8 mouse cellular contexts compared by ENCODE assay signal in genomic region chr1:178320723-178321590, GRCm38 (mm10). TPM values are rescaled to one million over a fixed set of nuclear protein-coding genes. Genes with fewer than 3 reads are reported as not detected.
DNase-seq lines count a peak whose midpoint lies in the region; ATAC-seq and TF ChIP-seq lines count a peak whose summit lies in the region.

No protein-coding gene starts in this region.

- peak overlapping the region; percentile 88; the same call in 1 of the 2 replicates for H3K9ac ChIP-seq in ES-Bruce4 (ENCODE audit: low read depth, poor library complexity, severe bottlenecking)
- H3K9ac ChIP-seq in forebrain, embryonic 13.5 days, result peak overlapping the region; percentile 92
- peak overlapping the region; percentile 85 for H3K9ac ChIP-seq in liver, embryonic 12.5 days

- TF ChIP-seq EP300 in ES-Bruce4 (IDR thresholded peaks at IDR 0.05; ENCODE audit: insufficient read depth, low read depth, low read length), result no peak

- peak overlapping the region; percentile 88 for H3K4me2 ChIP-seq in forebrain, embryonic 13.5 days
- peak overlapping the region; percentile 74 for H3K4me2 ChIP-seq in liver, embryonic 12.5 days

- H3K4me3 ChIP-seq in ES-Bruce4 (ENCODE audit: low read depth, low read length), result no peak overlapping the region
- H3K4me3 ChIP-seq in forebrain, embryonic 13.5 days, result peak overlapping the region; percentile 67
- H3K4me3 ChIP-seq in liver, embryonic 12.5 days, result peak overlapping the region; percentile 78

- ATAC-seq in CD4-positive, CD25-positive, alpha-beta regulatory T cell, adult 4 months, result no peak
- no peak for ATAC-seq in forebrain, embryonic 13.5 days
- ATAC-seq in liver, embryonic 12.5 days, result no peak

- peak overlapping the region; percentile 95 for H3K27ac ChIP-seq in ES-Bruce4 (ENCODE audit: insufficient read depth, low read length)
- H3K27ac ChIP-seq in forebrain, embryonic 13.5 days, result peak overlapping the region; percentile 100
- peak overlapping the region; percentile 100 for H3K27ac ChIP-seq in liver, embryonic 12.5 days

- no peak for TF ChIP-seq POLR2A in ES-Bruce4 (IDR thresholded peaks at IDR 0.05; ENCODE audit: insufficient read depth, low read length)

- no peaks in the 10 kb centered on the region for H3K9me3 ChIP-seq in ES-Bruce4 (replicated peaks; ENCODE audit: control insufficient read depth, insufficient read depth, low read length, poor library complexity, severe bottlenecking)
- H3K9me3 ChIP-seq in forebrain, embryonic 13.5 days (replicated peaks), result no peaks in the 10 kb centered on the region
- H3K9me3 ChIP-seq in liver, embryonic 12.5 days (replicated peaks), result no peaks in the 10 kb centered on the region

- H3K27me3 ChIP-seq in ES-Bruce4 (ENCODE audit: control insufficient read depth, insufficient read depth, low read length, poor library complexity, severe bottlenecking), result no peaks in the 10 kb centered on the region
- H3K27me3 ChIP-seq in forebrain, embryonic 13.5 days, result no peaks in the 10 kb centered on the region
- H3K27me3 ChIP-seq in liver, embryonic 12.5 days (replicated peaks), result no peaks in the 10 kb centered on the region

- no peaks in the 10 kb centered on the region for H3K4me1 ChIP-seq in ES-Bruce4 (ENCODE audit: control insufficient read depth, insufficient read depth, low read length)
- peaks cover 30% of the 10 kb centered on the region for H3K4me1 ChIP-seq in forebrain, embryonic 13.5 days
- H3K4me1 ChIP-seq in liver, embryonic 12.5 days, result peaks cover 45% of the 10 kb centered on the region

- DNase-seq in CD4-positive, CD25-positive, alpha-beta regulatory T cell, adult 2 months (ENCODE audit: low read depth, low spot score), result peak; percentile 35
- peak; percentile 42 for DNase-seq in yolk sac, embryonic 10.5 days (ENCODE audit: low spot score)
- no peak for DNase-seq in right cerebral cortex, postnatal 4 days
- no peak for DNase-seq in adrenal gland, postnatal 25 days

- H3K36me3 ChIP-seq in ES-Bruce4 (ENCODE audit: control insufficient read depth, insufficient read depth, low read length, poor library complexity, severe bottlenecking), result peaks cover 48% of the 10 kb centered on the region
- H3K36me3 ChIP-seq in forebrain, embryonic 13.5 days (ENCODE audit: poor library complexity, severe bottlenecking), result peaks cover 43% of the 10 kb centered on the region
- H3K36me3 ChIP-seq in liver, embryonic 12.5 days, result peaks cover 55% of the 10 kb centered on the region

- whole genome bisulfite sequencing in forebrain, embryonic 13.5 days, result 52% methylated on average over 5 of the region's 5 CpGs
- 38% methylated on average over 5 of the region's 5 CpGs for WGBS in liver, embryonic 12.5 days (ENCODE audit: insufficient replicate concordance)

- no peak for TF ChIP-seq CTCF in ES-Bruce4 (IDR thresholded peaks at IDR 0.05; ENCODE audit: low read depth, low read length)

RNA-seq across cellular contexts. Expression of gene Cox20, which starts 2.0 kb away (rescaled TPM):
- polyA plus RNA-seq in CD4-positive, CD25-positive, alpha-beta regulatory T cell, adult 4 months (2017; shearing (Covaris generic)), result 100 to 1,000 TPM; 151 to 205 TPM
- polyA plus RNA-seq in ES-Bruce4 (2011; ENCODE audit: insufficient read depth, insufficient read length, low read depth, missing spikeins), result 26.5 and 27.7 TPM in 2 replicates
- 146 and 191 TPM in 2 replicates for polyA plus RNA-seq in forebrain, embryonic 13.5 days (2015; fragmentation: Nextera tagmentation; extraction: Ambion mirVana)
- 103 and 110 TPM in 2 replicates for polyA plus RNA-seq in liver, embryonic 12.5 days (2016; fragmentation: Nextera tagmentation; extraction: Ambion mirVana)
- total RNA-seq in adrenal gland, postnatal 25 days (2021), result 115 and 123 TPM in 2 replicates

RNA-seq across cellular contexts. Expression of gene Hnrnpu, which starts 16.6 kb away (rescaled TPM):
- polyA plus RNA-seq in CD4-positive, CD25-positive, alpha-beta regulatory T cell, adult 4 months (2017; shearing (Covaris generic)), result 100 to 1,000 TPM in 1 of 2 experiments, 10 to 100 TPM in 1; 73.0 to 136 TPM
- polyA plus RNA-seq in ES-Bruce4 (2011; ENCODE audit: insufficient read depth, insufficient read length, low read depth, missing spikeins), result 1,120 and 1,155 TPM in 2 replicates
- 334 and 374 TPM in 2 replicates for polyA plus RNA-seq in forebrain, embryonic 13.5 days (2015; fragmentation: Nextera tagmentation; extraction: Ambion mirVana)
- polyA plus RNA-seq in liver, embryonic 12.5 days (2016; fragmentation: Nextera tagmentation; extraction: Ambion mirVana), result 556 and 569 TPM in 2 replicates
- total RNA-seq in adrenal gland, postnatal 25 days (2021), result 446 and 468 TPM in 2 replicates

Comparison
In these comparisons a context has a peak if more than half of its experiments do, and no peak if none do; other contexts are left out.
1. DNase-seq: peak in CD4-positive, CD25-positive, alpha-beta regulatory T cell, adult 2 months (single experiment) and yolk sac, embryonic 10.5 days (single experiment); none in right cerebral cortex, postnatal 4 days (single experiment) and adrenal gland, postnatal 25 days (single experiment).
2. Peak in every context shown above with its lines, with median percentiles within 50 percentile points of each other: H3K27ac ChIP-seq and H3K9ac ChIP-seq.